Mouse (Mus musculus): ENCODE results near the gene Ltf.

Gene Ltf

GRCm38 (mm10) chr9:111087960-111088359 is 68.9 kb downstream of the Ltf start:
- DNase-seq (ENCODE audit: low spot score), result no peak

GRCm38 (mm10) chr9:111088886-111089285 is 69.8 kb downstream of the Ltf start:
- DNase-seq (ENCODE audit: low spot score), result no peak

Data from ovary, postnatal 14 days (tissue).